Mouse (Mus musculus): ENCODE measurements around the gene Epop. TPM values are rescaled to one million over a fixed set of nuclear protein-coding genes. Genes with fewer than 3 reads are reported as not detected.
A peak's percentile ranks its signal among the peaks of the same experiment; 100 is the strongest.
"Not testable (repeated sequence)": the region's sequence is repeated elsewhere in the genome, so short reads cannot be mapped to it uniquely, and the experiment has no call there.

Gene Epop
- polyA plus RNA-seq, 1 experiment from 2014 or later = 9.0 TPM

GRCm38 (mm10) chr11:97653376-97653775, 23.9 kb upstream of the Epop start:
- H3K27ac ChIP-seq (replicated peaks; ENCODE audit: low read depth, low read length); H3K36me3 ChIP-seq (replicated peaks; ENCODE audit: control insufficient read depth, insufficient read depth, low read depth, low read length); H3K27me3 ChIP-seq (ENCODE audit: control insufficient read depth, insufficient read depth, low read length); ATAC-seq (replicated peaks; ENCODE audit: insufficient number of reproducible peaks, low FRiP score, low TSS enrichment, low read depth); DNase-seq (ENCODE audit: low spot score); H3K9me3 ChIP-seq (replicated peaks; ENCODE audit: control insufficient read depth, low read length); H3K4me1 ChIP-seq (ENCODE audit: control insufficient read depth, insufficient read depth, low read length); H3K4me2 ChIP-seq (ENCODE audit: low read depth, low read length); H3K9ac ChIP-seq (replicated peaks; ENCODE audit: low read length); H3K4me3 ChIP-seq (ENCODE audit: low read depth, low read length): not testable (repeated sequence)
- WGBS = 93% methylated on average over 11 of the region's 11 CpGs

DNA sequence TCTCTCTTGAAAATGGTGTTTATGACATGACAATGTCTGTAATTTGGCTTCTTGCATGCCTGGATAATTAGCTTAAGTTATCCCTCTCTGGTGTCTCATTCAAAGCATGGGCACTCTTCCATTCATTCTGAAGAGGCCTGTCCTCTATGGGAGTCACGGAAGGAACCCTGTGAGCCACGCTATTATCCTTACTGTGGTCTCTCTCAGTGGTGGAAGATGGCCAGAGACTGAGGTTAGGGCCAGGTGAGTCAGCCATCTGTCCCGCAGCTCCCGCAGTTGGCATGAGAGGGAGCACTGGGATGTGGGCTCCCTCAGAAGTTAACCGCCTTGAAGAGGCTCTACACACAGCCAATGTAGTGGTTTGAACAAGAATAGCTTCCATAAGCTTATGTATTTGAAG, 20.8 kb upstream of the Epop start:
- Histone ChIP-seq H3K27me3 (ENCODE audit: control insufficient read depth, insufficient read depth, low read length) (no peaks in the 10 kb centered on the region), H3K9me3 (replicated peaks; ENCODE audit: control insufficient read depth, low read length) (no peaks in the 10 kb centered on the region), H3K4me3 (ENCODE audit: low read depth, low read length) (no peak overlapping the region), H3K4me1 (ENCODE audit: control insufficient read depth, insufficient read depth, low read length) (no peaks in the 10 kb centered on the region), H3K4me2 (ENCODE audit: low read depth, low read length) (no peak overlapping the region), H3K9ac (replicated peaks; ENCODE audit: low read length) (no peak overlapping the region), H3K27ac (replicated peaks; ENCODE audit: low read depth, low read length) (no peak overlapping the region), H3K36me3 (replicated peaks; ENCODE audit: control insufficient read depth, insufficient read depth, low read depth, low read length) (no peaks in the 10 kb centered on the region)
- 61% methylated on average over 5 of the region's 5 CpGs for WGBS
- ATAC-seq (replicated peaks; ENCODE audit: insufficient number of reproducible peaks, low FRiP score, low TSS enrichment, low read depth) (no peak), DNase-seq (ENCODE audit: low spot score) (no peak)

- not testable (repeated sequence) for H3K9me3 ChIP-seq (replicated peaks; ENCODE audit: control insufficient read depth, low read length); H3K9ac ChIP-seq (replicated peaks; ENCODE audit: low read length); H3K4me2 ChIP-seq (ENCODE audit: low read depth, low read length); DNase-seq (ENCODE audit: low spot score); H3K27ac ChIP-seq (replicated peaks; ENCODE audit: low read depth, low read length); ATAC-seq (replicated peaks; ENCODE audit: insufficient number of reproducible peaks, low FRiP score, low TSS enrichment, low read depth); H3K4me1 ChIP-seq (ENCODE audit: control insufficient read depth, insufficient read depth, low read length); H3K4me3 ChIP-seq (ENCODE audit: low read depth, low read length); H3K36me3 ChIP-seq (replicated peaks; ENCODE audit: control insufficient read depth, insufficient read depth, low read depth, low read length); H3K27me3 ChIP-seq (ENCODE audit: control insufficient read depth, insufficient read depth, low read length)
- WGBS = 68% methylated on average over 4 of the region's 4 CpGs
Observed at GRCm38 (mm10) chr11:97648541-97648940, 19.0 kb upstream of the Epop start.

GRCm38 (mm10) chr11:97644834-97645233, 15.3 kb upstream of the Epop start:
- Histone ChIP-seq H3K9me3 (replicated peaks; ENCODE audit: control insufficient read depth, low read length) (no peaks in the 10 kb centered on the region), H3K4me2 (ENCODE audit: low read depth, low read length) (no peak overlapping the region), H3K27me3 (ENCODE audit: control insufficient read depth, insufficient read depth, low read length) (no peaks in the 10 kb centered on the region), H3K9ac (replicated peaks; ENCODE audit: low read length) (no peak overlapping the region), H3K27ac (replicated peaks; ENCODE audit: low read depth, low read length) (no peak overlapping the region), H3K4me3 (ENCODE audit: low read depth, low read length) (no peak overlapping the region), H3K36me3 (replicated peaks; ENCODE audit: control insufficient read depth, insufficient read depth, low read depth, low read length) (no peaks in the 10 kb centered on the region), H3K4me1 (ENCODE audit: control insufficient read depth, insufficient read depth, low read length) (no peaks in the 10 kb centered on the region)
- DNase-seq (ENCODE audit: low spot score) (peak; percentile 78), ATAC-seq (replicated peaks; ENCODE audit: insufficient number of reproducible peaks, low FRiP score, low TSS enrichment, low read depth) (no peak)
- WGBS = 2% methylated on average over 6 of the region's 6 CpGs

- H3K4me3 ChIP-seq (ENCODE audit: low read depth, low read length) = no peak overlapping the region
- WGBS = 78% methylated on average over 8 of the region's 8 CpGs
- no peaks in the 10 kb centered on the region for H3K9me3 ChIP-seq (replicated peaks; ENCODE audit: control insufficient read depth, low read length)
- no peaks in the 10 kb centered on the region for H3K4me1 ChIP-seq (ENCODE audit: control insufficient read depth, insufficient read depth, low read length)
- H3K4me2 ChIP-seq (ENCODE audit: low read depth, low read length) = no peak overlapping the region
- DNase-seq (ENCODE audit: low spot score) = no peak
- no peak overlapping the region for H3K9ac ChIP-seq (replicated peaks; ENCODE audit: low read length)
- no peak for ATAC-seq (replicated peaks; ENCODE audit: insufficient number of reproducible peaks, low FRiP score, low TSS enrichment, low read depth)
- H3K27ac ChIP-seq (replicated peaks; ENCODE audit: low read depth, low read length) = no peak overlapping the region
- H3K36me3 ChIP-seq (replicated peaks; ENCODE audit: control insufficient read depth, insufficient read depth, low read depth, low read length) = no peaks in the 10 kb centered on the region
- no peaks in the 10 kb centered on the region for H3K27me3 ChIP-seq (ENCODE audit: control insufficient read depth, insufficient read depth, low read length)
Observed at GRCm38 (mm10) chr11:97643380-97644055, 14.0 kb upstream of the Epop start.

GRCm38 (mm10) chr11:97642746-97643145, 13.2 kb upstream of the Epop start:
- Histone ChIP-seq H3K9me3 (replicated peaks; ENCODE audit: control insufficient read depth, low read length) (no peaks in the 10 kb centered on the region), H3K4me2 (ENCODE audit: low read depth, low read length) (no peak overlapping the region), H3K27me3 (ENCODE audit: control insufficient read depth, insufficient read depth, low read length) (no peaks in the 10 kb centered on the region), H3K9ac (replicated peaks; ENCODE audit: low read length) (no peak overlapping the region), H3K27ac (replicated peaks; ENCODE audit: low read depth, low read length) (no peak overlapping the region), H3K36me3 (replicated peaks; ENCODE audit: control insufficient read depth, insufficient read depth, low read depth, low read length) (no peaks in the 10 kb centered on the region), H3K4me3 (ENCODE audit: low read depth, low read length) (no peak overlapping the region), H3K4me1 (ENCODE audit: control insufficient read depth, insufficient read depth, low read length) (no peaks in the 10 kb centered on the region)
- no peak for DNase-seq (ENCODE audit: low spot score)
- no peak for ATAC-seq (replicated peaks; ENCODE audit: insufficient number of reproducible peaks, low FRiP score, low TSS enrichment, low read depth)
- WGBS = 47% methylated on average over 2 of the region's 2 CpGs

GRCm38 (mm10) chr11:97641668-97642067, 12.2 kb upstream of the Epop start:
- Histone ChIP-seq H3K27me3 (ENCODE audit: control insufficient read depth, insufficient read depth, low read length) (no peaks in the 10 kb centered on the region), H3K9me3 (replicated peaks; ENCODE audit: control insufficient read depth, low read length) (no peaks in the 10 kb centered on the region), H3K4me2 (ENCODE audit: low read depth, low read length) (no peak overlapping the region), H3K9ac (replicated peaks; ENCODE audit: low read length) (no peak overlapping the region), H3K36me3 (replicated peaks; ENCODE audit: control insufficient read depth, insufficient read depth, low read depth, low read length) (no peaks in the 10 kb centered on the region), H3K27ac (replicated peaks; ENCODE audit: low read depth, low read length) (no peak overlapping the region), H3K4me3 (ENCODE audit: low read depth, low read length) (no peak overlapping the region), H3K4me1 (ENCODE audit: control insufficient read depth, insufficient read depth, low read length) (no peaks in the 10 kb centered on the region)
- WGBS = 68% methylated on average over 8 of the region's 8 CpGs
- DNase-seq (ENCODE audit: low spot score) = no peak
- no peak for ATAC-seq (replicated peaks; ENCODE audit: insufficient number of reproducible peaks, low FRiP score, low TSS enrichment, low read depth)

- H3K27ac ChIP-seq (replicated peaks; ENCODE audit: low read depth, low read length) = no peak overlapping the region
- ATAC-seq (replicated peaks; ENCODE audit: insufficient number of reproducible peaks, low FRiP score, low TSS enrichment, low read depth) = no peak
- H3K4me2 ChIP-seq (ENCODE audit: low read depth, low read length) = no peak overlapping the region
- no peaks in the 10 kb centered on the region for H3K9me3 ChIP-seq (replicated peaks; ENCODE audit: control insufficient read depth, low read length)
- H3K4me3 ChIP-seq (ENCODE audit: low read depth, low read length) = no peak overlapping the region
- H3K4me1 ChIP-seq (ENCODE audit: control insufficient read depth, insufficient read depth, low read length) = no peaks in the 10 kb centered on the region
- H3K9ac ChIP-seq (replicated peaks; ENCODE audit: low read length) = no peak overlapping the region
- DNase-seq (ENCODE audit: low spot score) = no peak
- peaks cover 8% of the 10 kb centered on the region for H3K27me3 ChIP-seq (ENCODE audit: control insufficient read depth, insufficient read depth, low read length)
- WGBS = 79% methylated on average over 11 of the region's 11 CpGs
- H3K36me3 ChIP-seq (replicated peaks; ENCODE audit: control insufficient read depth, insufficient read depth, low read depth, low read length) = no peaks in the 10 kb centered on the region
Observed at GRCm38 (mm10) chr11:97635468-97636019, 6.0 kb upstream of the Epop start.

Data from embryonic facial prominence, embryonic 11.5 days (tissue).